Mouse (Mus musculus) heart, postnatal 25 days (tissue): ENCODE data around the gene Gas6. TPM values are rescaled to one million over a fixed set of nuclear protein-coding genes. Genes with fewer than 3 reads are reported as not detected.

ENCODE experiments used
- DNase-seq: peaks from one replicate; pipeline ENCODE4 v3.0.0; 2022; ENCODE audit warnings: low spot score
- intact Hi-C: fragments of 180-260 bp; cut with DNase I; formaldehyde crosslinking; loops from one replicate; pipeline ENCODE4 v1.15.1; 2025
- total RNA-seq, 2 experiments: library from RNA; stranded (reverse); gene quantifications; 2 replicates each; pipeline ENCODE4 v1.2.3; 2021

Gas6 gene
- total RNA-seq, 2 experiments from 2014 or later, result 123 to 126 TPM

DNA sequence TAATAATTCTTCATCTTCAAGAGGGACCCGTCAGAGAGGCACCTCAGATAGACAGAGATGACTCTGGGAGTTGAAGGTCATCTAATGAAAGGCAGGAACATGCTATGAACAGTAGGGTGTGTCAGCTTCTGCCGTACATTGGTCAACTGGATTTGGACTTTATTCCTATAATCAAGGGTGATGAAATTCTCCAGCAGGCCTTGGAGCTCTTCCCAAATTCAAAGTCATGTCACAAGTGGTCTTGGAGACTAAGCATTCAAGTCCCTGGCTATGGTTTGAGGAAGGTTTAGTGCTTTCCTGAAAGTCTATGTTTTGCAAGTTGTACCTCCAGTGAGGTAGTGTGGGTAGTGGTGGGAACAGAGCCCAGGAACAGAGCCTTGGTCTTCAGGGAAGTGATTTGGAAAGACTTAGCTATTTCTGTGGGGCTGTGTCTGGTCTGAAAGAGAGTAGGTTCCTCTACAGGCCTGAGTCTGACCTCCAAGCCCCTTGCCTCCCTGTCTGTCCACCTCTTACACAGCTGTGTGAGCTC lies 75.1 kb downstream of the Gas6 start:
- DNase-seq, result no peak
- intact Hi-C loops, result no loop called here

DNA sequence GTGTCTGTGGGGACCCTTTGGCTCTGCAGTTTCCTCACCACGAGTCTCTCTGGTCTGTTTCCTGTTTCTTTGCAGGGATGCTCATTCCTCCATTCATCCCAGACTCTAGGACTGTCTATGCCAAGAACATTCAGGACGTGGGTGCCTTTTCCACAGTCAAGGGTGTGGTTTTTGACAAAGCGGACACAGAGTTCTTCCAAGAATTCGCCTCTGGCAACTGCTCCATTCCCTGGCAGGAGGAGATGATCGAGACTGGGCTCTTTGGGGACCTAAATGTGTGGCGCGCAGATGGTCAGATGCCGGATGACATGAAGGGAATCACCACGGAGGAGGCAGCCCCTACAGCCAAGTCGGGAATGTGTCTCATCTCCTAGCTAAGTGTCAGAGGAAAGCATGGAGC lies 78.4 kb downstream of the Gas6 start:
- intact Hi-C loops, result no loop called here

More for the DNA sequence above, 78.4 kb downstream of the Gas6 start:
- DNase-seq, result peak; percentile 31

Other genes starting within 250 kb of the Gas6 start
- 100 to 1,000 TPM; 515 to 520 TPM for gene Adprhl1, start 240.3 kb downstream of the Gas6 start, total RNA-seq
- gene Dcun1d2, start 206.4 kb downstream of the Gas6 start, total RNA-seq, result 10 to 100 TPM; 57.3 to 57.4 TPM
- 10 to 100 TPM; 25.3 to 29.8 TPM for gene Tmco3, start 206.3 kb downstream of the Gas6 start, total RNA-seq
- gene Tfdp1, start 155.7 kb downstream of the Gas6 start, total RNA-seq, result 10 to 100 TPM; 37.2 to 40.7 TPM
- gene Atp4b, start 97.7 kb downstream of the Gas6 start, total RNA-seq, result not detected
- under 1 TPM; 0.03 TPM for gene Grk1, start 89.4 kb downstream of the Gas6 start, total RNA-seq
- gene Tmem255b, start 59.3 kb downstream of the Gas6 start, total RNA-seq, result 1 to 10 TPM; 7.3 to 9.3 TPM
- gene 1700029H14Rik, start 68.0 kb upstream of the Gas6 start, total RNA-seq, result not detected
- 10 to 100 TPM; 14.8 to 19.8 TPM for gene Rasa3, start 183.1 kb upstream of the Gas6 start, total RNA-seq
- gene Cfap97d2, start 211.4 kb upstream of the Gas6 start, total RNA-seq, result not detected